Mouse (Mus musculus): Measurements from ENCODE around the gene Lemd1. TPM values are rescaled to one million over a fixed set of nuclear protein-coding genes. Genes with fewer than 3 reads are reported as not detected.

Lemd1 gene
- polyA plus RNA-seq, 1 experiment: not detected

DNA sequence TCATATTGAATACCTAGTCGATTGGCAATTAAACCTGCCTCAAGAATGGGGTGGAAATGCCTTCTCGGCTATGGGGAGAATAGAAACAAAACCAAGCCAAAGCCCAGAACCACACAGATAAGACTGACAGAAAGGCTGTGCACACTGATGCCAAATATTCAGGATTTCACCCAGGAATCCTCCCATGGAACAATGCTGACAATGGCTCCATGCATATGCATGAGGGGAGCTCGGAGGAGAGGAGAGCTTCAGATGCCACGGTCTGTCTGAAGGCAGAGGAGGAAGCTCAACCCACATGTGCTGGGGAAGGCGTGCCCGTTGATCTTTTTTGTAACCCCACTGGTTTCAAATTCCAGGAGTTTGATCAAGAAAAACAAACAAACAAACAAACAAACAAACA, 30.9 kb downstream of the Lemd1 start:
- TF ChIP-seq TAL1 (IDR thresholded peaks at IDR 0.05; ENCODE audit: low read length): no peak
- no peak for TF ChIP-seq GATA1 (IDR thresholded peaks at IDR 0.05; ENCODE audit: low read length)
- Histone ChIP-seq H3K4me1 (ENCODE audit: control insufficient read depth) (no peaks in the 10 kb centered on the region), H3K4me3 (replicated peaks) (no peak overlapping the region), H3K27me3 (ENCODE audit: control insufficient read depth) (peaks cover 9% of the 10 kb centered on the region), H3K36me3 (ENCODE audit: control insufficient read depth) (no peaks in the 10 kb centered on the region), H3K9me3 (ENCODE audit: control insufficient read depth, low read length) (no peaks in the 10 kb centered on the region)

DNA sequence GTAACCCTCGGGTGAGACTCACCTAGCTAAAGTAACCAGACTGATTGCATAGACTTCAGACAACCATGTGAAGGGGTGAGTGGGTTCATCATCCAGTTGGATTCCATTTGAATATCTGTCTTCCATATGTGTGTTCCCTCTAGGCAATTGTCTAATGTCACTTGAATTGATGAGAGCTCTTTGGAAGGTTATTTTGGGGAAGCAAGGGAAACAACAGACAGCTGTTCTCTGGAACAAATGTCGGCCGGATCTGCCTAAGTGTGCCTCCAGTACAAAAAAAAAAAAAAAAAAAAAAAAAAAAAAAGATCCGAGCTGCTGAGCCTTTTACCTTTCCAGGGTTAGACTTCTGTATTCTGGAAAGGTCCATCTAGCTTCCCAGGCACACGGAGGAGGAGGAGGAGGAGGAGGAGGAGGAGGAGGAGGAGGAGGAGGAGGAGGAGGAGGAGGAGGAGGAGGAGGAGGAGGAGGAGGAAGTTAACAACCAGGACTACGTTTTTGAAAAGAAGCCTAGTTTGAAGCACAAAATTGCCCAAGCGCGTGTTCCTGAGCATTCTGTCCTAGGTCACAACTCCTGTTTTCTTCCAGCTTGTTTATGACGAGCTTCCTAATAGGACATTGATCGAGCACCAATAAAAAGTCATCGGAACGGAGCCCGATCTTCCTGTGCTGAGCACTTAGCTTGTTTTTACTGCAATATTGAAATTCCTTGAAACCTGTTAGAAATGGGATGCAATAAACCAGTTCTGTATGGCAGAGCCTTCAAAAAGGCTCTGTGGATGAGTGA, 35.3 kb downstream of the Lemd1 start:
- H3K36me3 ChIP-seq (ENCODE audit: control insufficient read depth): no peaks in the 10 kb centered on the region
- no peaks in the 10 kb centered on the region for H3K9me3 ChIP-seq (ENCODE audit: control insufficient read depth, low read length)
- no peak overlapping the region for H3K4me3 ChIP-seq (replicated peaks)
- H3K4me1 ChIP-seq (ENCODE audit: control insufficient read depth): no peaks in the 10 kb centered on the region
- TF ChIP-seq TAL1 (IDR thresholded peaks at IDR 0.05; ENCODE audit: low read length) (no peak), GATA1 (IDR thresholded peaks at IDR 0.05; ENCODE audit: low read length) (no peak)
- peaks cover 3% of the 10 kb centered on the region for H3K27me3 ChIP-seq (ENCODE audit: control insufficient read depth)

DNA sequence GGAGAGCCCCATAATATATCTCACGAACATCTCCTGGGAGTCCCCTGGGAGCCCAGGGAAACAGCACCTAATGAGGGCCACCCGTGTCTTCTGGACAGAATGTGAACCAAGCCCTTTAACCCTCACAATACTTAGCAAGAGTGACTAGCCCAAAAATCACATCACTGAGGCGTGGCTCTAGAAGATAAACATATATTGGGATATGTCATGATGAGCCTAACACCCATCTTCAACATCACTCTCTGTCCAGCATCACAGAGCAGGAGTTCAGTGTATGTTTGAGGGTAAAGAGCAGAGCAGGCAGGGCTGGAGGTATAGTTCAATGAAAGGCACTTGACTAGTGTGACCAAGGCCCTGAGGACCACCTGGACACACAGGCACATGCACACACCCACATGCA, 38.4 kb downstream of the Lemd1 start, which contains the start of gene Gm10188:
Gm10188 (minus strand) TSS at position 101 of the 400 bp plus-strand sequence.
- peaks cover 7% of the 10 kb centered on the region for H3K27me3 ChIP-seq (ENCODE audit: control insufficient read depth)
- H3K4me1 ChIP-seq (ENCODE audit: control insufficient read depth): no peaks in the 10 kb centered on the region
- H3K9me3 ChIP-seq (ENCODE audit: control insufficient read depth, low read length): no peaks in the 10 kb centered on the region
- H3K4me3 ChIP-seq (replicated peaks): no peak within 1 kb of the TSS
- no peak for TF ChIP-seq TAL1 (IDR thresholded peaks at IDR 0.05; ENCODE audit: low read length)
- TF ChIP-seq GATA1 (IDR thresholded peaks at IDR 0.05; ENCODE audit: low read length): no peak
- no peaks in the 10 kb centered on the region for H3K36me3 ChIP-seq (ENCODE audit: control insufficient read depth)

DNA sequence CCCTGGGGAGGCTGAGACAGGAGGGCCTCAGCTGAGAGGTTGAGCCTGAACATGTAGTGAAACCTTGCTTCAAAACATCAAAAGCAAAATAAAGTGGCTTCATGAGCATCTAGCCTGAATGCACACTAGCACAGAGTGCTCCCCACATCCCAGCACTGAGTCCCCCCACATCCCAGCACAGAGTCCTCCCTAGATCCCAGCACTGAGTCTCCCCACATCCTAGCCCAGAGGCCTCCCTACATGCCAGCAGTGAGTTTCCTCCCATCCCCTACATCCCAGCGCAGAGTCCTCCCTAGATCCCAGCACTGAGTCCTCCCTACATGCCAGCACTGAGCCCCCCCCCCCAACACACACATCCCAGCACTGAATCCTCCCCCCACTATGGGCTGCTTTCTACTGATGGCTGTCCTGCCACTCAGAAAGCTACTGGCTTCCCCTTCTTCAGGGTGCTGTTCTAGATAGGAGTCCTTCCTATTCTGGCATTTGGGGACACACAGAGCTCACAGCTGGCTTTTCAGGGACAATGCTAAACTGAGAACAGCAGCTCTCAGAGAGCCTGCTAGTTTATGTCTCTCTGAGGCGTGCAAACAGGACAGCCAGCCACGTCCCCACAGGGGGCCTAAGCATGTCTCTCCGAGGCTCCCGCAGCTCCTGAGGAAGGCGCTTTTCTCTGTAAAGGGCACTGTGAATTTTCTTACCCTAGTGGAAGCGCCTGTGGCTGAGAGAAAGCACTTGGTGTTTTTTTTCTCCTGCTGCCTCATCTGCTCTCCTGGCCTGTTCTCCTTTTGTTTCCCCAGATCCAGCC, 40.4 kb downstream of the Lemd1 start:
- no peaks in the 10 kb centered on the region for H3K9me3 ChIP-seq (ENCODE audit: control insufficient read depth, low read length)
- no peak overlapping the region for H3K4me3 ChIP-seq (replicated peaks)
- peaks cover 17% of the 10 kb centered on the region for H3K27me3 ChIP-seq (ENCODE audit: control insufficient read depth)
- TF ChIP-seq GATA1 (IDR thresholded peaks at IDR 0.05; ENCODE audit: low read length) (no peak), TAL1 (IDR thresholded peaks at IDR 0.05; ENCODE audit: low read length) (no peak)
- no peaks in the 10 kb centered on the region for H3K36me3 ChIP-seq (ENCODE audit: control insufficient read depth)
- no peaks in the 10 kb centered on the region for H3K4me1 ChIP-seq (ENCODE audit: control insufficient read depth)

DNA sequence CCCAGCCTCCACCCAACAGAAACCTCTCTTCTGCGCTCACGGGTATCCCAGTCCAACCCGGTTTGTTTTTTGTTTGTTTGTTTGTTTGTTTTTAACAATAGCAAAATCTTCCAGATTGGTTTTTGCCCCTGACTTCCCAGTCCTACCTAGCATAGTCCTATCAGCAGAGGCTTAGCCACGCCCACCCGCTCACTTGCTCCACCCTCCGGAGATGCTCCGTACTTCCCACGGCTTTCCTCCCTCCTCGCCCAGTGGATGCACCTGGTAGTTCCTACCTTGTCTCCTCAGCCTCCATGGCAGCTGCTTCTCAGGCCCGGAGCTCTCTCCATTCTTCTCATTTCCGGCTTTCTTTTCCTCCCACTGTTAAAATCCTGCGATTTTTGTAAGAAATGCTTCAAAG, 42.3 kb downstream of the Lemd1 start:
- TF ChIP-seq GATA1 (IDR thresholded peaks at IDR 0.05; ENCODE audit: low read length) (no peak), TAL1 (IDR thresholded peaks at IDR 0.05; ENCODE audit: low read length) (no peak)
- H3K27me3 ChIP-seq (ENCODE audit: control insufficient read depth): peaks cover 19% of the 10 kb centered on the region
- no peaks in the 10 kb centered on the region for H3K9me3 ChIP-seq (ENCODE audit: control insufficient read depth, low read length)

DNA sequence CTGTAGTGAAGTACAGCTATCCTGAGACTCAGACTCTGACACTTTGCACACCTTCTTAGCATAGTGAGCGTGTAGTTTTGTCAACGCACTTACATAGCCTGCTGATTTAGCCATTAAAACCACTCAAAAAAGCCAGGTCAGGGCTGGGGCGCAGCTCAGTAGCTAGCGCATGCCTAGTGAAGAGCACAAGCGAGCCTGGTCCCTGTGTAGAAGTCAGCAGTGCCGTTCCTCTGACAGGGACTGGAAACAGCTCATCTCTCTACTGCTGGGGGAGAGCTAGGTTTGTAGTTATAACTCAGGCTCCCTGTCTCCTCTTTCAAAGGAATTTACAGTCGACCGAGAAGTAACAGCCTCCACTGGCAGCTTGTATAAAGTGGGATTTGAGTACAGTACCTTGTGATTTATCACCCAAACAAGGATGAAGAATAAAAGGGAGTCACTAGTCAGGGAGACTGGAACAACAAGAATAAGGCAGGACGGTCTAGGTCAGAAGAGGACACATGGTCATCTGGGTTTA, 43.6 kb downstream of the Lemd1 start:
- peaks cover 19% of the 10 kb centered on the region for H3K27me3 ChIP-seq (ENCODE audit: control insufficient read depth)
- H3K9me3 ChIP-seq (ENCODE audit: control insufficient read depth, low read length): no peaks in the 10 kb centered on the region
- no peak for TF ChIP-seq GATA1 (IDR thresholded peaks at IDR 0.05; ENCODE audit: low read length)
- TF ChIP-seq TAL1 (IDR thresholded peaks at IDR 0.05; ENCODE audit: low read length): no peak
- H3K36me3 ChIP-seq (ENCODE audit: control insufficient read depth): no peaks in the 10 kb centered on the region
- H3K4me1 ChIP-seq (ENCODE audit: control insufficient read depth): no peaks in the 10 kb centered on the region
- H3K4me3 ChIP-seq (replicated peaks): no peak overlapping the region

More for the DNA sequence above, 42.3 kb downstream of the Lemd1 start:
- Histone ChIP-seq H3K36me3 (ENCODE audit: control insufficient read depth) (no peaks in the 10 kb centered on the region), H3K4me3 (replicated peaks) (no peak overlapping the region), H3K4me1 (ENCODE audit: control insufficient read depth) (no peaks in the 10 kb centered on the region)

DNA sequence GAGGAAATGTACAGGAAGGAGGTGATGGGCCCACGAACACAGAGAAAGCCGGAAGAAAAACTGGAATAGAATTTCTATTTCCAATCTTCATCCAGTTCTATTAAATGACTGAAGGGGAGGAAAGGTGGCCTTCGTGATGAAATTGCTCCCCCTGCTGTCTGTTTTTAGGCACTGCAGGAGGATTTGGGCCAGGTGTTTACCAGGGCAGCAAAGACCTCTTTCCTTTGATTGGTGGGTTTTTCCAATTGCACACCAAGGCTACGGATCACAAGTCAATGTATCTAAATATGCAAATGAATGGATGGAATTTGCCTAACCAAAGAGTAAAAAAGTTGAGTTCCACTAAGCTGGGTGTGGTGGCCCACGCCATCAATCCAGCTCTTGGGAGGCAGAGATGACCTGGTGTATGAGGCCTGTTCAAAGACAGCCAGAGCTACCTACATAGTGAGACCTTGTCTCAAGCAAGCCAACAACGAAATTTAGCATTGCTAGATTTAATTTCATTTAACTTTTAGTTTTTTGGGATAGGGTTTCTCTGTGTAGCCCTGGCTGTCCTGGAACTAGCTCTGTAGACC, 46.4 kb downstream of the Lemd1 start:
- peaks cover 19% of the 10 kb centered on the region for H3K27me3 ChIP-seq (ENCODE audit: control insufficient read depth)
- TF ChIP-seq TAL1 (IDR thresholded peaks at IDR 0.05; ENCODE audit: low read length) (no peak), GATA1 (IDR thresholded peaks at IDR 0.05; ENCODE audit: low read length) (no peak)

DNA sequence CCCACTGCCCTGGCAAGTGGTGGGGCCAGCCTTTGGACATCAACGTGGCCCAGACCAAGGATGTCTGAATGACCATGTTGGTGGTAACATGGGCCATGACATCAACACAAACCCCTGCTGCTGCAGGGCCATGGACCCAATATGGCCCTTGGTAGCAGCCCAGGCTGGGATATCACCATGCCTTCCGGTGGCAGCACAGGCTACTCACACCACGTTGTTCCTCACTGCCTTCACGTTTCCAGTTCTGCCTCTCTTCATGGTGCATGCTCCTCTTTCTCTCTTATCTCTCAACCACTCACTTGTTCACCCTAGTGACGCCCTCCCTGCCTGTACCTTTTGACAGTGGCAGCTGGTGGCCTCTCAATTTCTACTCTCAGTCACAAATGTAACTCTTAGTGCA, 53.8 kb downstream of the Lemd1 start:
- Histone ChIP-seq H3K9me3 (ENCODE audit: control insufficient read depth, low read length) (no peaks in the 10 kb centered on the region), H3K4me3 (replicated peaks) (no peak overlapping the region), H3K27me3 (ENCODE audit: control insufficient read depth) (no peaks in the 10 kb centered on the region), H3K4me1 (ENCODE audit: control insufficient read depth) (peaks cover 21% of the 10 kb centered on the region), H3K36me3 (ENCODE audit: control insufficient read depth) (no peaks in the 10 kb centered on the region)
- TF ChIP-seq GATA1 (IDR thresholded peaks at IDR 0.05; ENCODE audit: low read length): no peak
- no peak for TF ChIP-seq TAL1 (IDR thresholded peaks at IDR 0.05; ENCODE audit: low read length)

More for the DNA sequence above, 46.4 kb downstream of the Lemd1 start:
- Histone ChIP-seq H3K4me3 (replicated peaks) (no peak overlapping the region), H3K9me3 (ENCODE audit: control insufficient read depth, low read length) (no peaks in the 10 kb centered on the region), H3K4me1 (ENCODE audit: control insufficient read depth) (no peaks in the 10 kb centered on the region), H3K36me3 (ENCODE audit: control insufficient read depth) (no peaks in the 10 kb centered on the region)

DNA sequence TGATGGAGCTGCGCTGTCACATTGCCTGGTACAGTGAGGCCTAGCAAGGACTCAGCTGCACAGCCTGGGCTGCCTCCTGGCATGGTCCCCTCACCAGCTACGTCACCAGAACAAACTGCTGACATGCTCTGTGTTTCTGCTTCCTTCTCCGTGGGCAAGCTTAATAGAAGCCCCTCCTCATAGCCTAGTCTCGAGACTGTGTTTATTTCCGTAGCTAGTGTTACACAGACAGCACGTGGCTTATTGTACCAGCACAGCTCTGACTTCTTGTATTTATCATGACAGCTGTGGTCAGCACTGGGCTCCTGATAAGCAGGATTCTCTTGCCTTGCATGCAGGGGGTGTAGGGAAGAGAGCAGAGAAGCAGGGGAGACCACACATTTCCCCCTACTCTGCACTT, 54.9 kb downstream of the Lemd1 start:
- Histone ChIP-seq H3K36me3 (ENCODE audit: control insufficient read depth) (no peaks in the 10 kb centered on the region), H3K4me1 (ENCODE audit: control insufficient read depth) (peaks cover 21% of the 10 kb centered on the region), H3K27me3 (ENCODE audit: control insufficient read depth) (no peaks in the 10 kb centered on the region), H3K9me3 (ENCODE audit: control insufficient read depth, low read length) (no peaks in the 10 kb centered on the region), H3K4me3 (replicated peaks) (no peak overlapping the region)
- TF ChIP-seq TAL1 (IDR thresholded peaks at IDR 0.05; ENCODE audit: low read length) (no peak), GATA1 (IDR thresholded peaks at IDR 0.05; ENCODE audit: low read length) (no peak)
